Mouse (Mus musculus) fibroblast of lung, adult 2 months (primary cell): Measurements from ENCODE around the gene Neurl4.

Experiments
- DNase-seq: peaks from one replicate; pipeline ENCODE4 v3.0.0-alpha.2; 2011; ENCODE audit warnings: low read depth

The Neurl4 gene

GRCm38 (mm10) chr11:69881787-69882670 is 18.8 kb upstream of the Neurl4 start:
- DNase-seq = no peak

GRCm38 (mm10) chr11:69883066-69883465 is 17.8 kb upstream of the Neurl4 start:
- no peak for DNase-seq

GRCm38 (mm10) chr11:69883527-69884151 is 17.2 kb upstream of the Neurl4 start:
- DNase-seq = no peak

DNA sequence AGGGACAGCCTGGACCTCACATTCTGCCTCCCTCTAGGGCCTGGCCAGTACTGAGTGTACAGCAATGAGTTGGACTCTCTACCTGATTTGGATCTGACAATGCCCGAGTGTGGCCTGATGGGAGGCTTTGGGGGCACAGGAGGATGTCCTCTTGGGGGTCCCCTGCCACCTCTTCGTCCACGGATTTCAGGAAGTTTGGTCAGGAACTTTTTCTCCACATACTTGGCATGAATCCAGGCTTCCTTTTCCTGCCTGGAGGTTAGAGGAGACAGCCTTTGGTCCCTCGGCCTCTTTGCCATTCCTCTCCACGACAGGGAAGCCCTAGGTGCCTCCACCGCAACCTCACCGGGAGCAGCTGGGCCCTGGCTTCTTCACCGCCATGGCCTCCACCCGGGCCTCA is 16.6 kb upstream of the Neurl4 start:
- no peak for DNase-seq

- DNase-seq = no peak
Measured at GRCm38 (mm10) chr11:69884663-69885062, 16.2 kb upstream of the Neurl4 start.

DNA sequence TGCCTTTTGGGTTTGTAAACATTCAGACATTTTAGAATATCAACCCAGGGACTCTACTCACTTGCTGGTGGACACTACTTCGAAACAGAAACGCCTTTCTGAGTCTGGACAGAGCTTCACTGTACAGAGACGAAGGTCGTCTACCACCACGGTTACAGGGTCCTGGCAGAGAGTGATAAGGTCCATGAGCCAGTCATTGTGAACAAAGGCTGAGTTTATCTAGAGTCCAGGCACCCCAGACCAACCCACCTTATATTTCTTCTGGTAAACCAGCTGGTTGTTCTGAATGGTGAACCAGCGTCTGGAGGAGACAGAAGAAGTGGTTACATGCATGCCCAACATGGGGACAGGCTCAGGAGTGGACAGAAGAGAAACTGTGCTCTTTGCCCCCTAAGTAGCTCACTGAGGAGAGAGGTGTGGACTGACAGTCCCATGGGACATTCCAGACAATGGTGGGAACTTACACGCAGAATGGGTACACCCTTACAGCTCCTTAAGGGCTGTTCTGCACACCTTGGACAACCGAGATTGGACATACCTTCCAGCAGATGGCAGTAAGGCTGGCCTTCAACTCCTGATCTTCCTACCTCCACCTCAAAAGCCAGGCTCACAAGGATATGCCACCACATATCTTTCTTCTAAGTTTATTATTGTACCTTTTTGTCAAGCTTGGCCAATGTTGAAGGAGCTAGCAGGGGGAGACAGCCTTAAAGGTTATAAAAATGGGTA is 13.8 kb upstream of the Neurl4 start:
- no peak for DNase-seq

GRCm38 (mm10) chr11:69891482-69891881 is 9.4 kb upstream of the Neurl4 start:
- DNase-seq = no peak

GRCm38 (mm10) chr11:69894671-69895070 is 6.2 kb upstream of the Neurl4 start:
- no peak for DNase-seq

GRCm38 (mm10) chr11:69895291-69895690 is 5.6 kb upstream of the Neurl4 start, which contains the start of gene Acap1:
Gene Acap1 (minus strand): TSS chr11:69895539.
- no peak for DNase-seq

- no peak for DNase-seq
Measured at GRCm38 (mm10) chr11:69899870-69900269, 1.0 kb upstream of the Neurl4 start.

GRCm38 (mm10) chr11:69901406-69901846 is 554 bp downstream of the Neurl4 start:
- DNase-seq = peak; percentile 94

DNA sequence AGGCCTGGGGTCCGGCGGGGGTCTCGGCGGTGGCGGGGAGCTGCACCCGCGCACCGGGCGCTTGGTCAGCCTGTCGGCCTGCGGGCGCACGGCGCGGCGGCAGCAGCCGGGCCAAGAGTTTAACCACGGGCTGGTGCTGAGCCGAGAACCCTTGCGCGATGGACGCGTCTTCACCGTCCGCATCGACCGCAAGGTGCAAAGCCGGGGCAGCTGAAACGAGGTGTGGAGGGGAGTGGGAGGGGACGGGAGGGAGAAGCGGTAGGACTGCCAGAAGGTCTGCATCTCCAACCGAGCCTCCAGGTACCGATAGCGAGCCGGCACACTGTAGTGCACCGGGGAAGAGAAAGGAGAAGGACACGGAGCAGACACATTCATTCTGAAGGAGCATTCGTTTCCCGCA is 1.1 kb downstream of the Neurl4 start:
- DNase-seq = no peak

- DNase-seq = no peak
Measured at GRCm38 (mm10) chr11:69902972-69903371, 2.1 kb downstream of the Neurl4 start.

GRCm38 (mm10) chr11:69904311-69904710 is 3.4 kb downstream of the Neurl4 start:
- no peak for DNase-seq

- no peak for DNase-seq
Measured at GRCm38 (mm10) chr11:69908645-69909044, 7.8 kb downstream of the Neurl4 start.

DNA sequence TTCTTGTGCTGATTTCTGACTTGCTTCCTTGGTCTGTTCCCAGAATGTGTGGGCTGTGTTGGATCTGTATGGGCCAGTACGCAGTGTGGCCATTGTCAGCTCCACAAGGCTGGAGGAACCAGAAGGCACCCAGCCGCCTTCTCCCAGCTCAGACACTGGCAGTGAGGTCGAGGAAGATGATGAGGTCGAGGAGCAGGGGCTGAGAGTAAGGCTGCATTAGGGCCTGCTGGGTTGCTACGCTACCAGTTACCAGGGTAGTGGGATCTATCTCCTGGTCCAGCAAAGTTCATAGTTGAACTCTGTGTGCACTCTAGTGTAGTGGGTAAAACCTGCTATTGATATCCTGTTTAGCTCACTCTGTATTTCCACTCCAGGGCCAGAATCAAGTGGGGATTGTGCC is 8.3 kb downstream of the Neurl4 start:
- no peak for DNase-seq

DNA sequence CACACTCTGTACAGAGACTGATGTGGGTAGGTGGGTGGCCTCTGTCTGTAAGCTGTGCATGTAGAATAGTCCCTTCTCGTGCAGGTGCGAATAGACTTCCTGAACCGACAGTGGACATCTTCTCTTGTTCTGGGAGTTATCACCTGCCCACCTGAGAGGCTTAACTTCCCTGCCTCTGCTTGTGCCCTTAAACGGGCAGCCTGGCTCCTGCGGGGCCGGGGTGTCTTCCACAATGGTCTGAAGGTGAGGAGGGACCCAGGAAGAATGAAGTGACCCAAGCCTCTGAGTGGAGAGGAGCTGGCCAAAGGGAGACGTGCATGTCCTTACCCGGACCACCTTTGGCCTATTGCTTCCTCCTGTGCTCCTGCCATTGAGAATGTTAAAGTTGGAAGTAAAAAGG is 9.3 kb downstream of the Neurl4 start:
- no peak for DNase-seq

DNA sequence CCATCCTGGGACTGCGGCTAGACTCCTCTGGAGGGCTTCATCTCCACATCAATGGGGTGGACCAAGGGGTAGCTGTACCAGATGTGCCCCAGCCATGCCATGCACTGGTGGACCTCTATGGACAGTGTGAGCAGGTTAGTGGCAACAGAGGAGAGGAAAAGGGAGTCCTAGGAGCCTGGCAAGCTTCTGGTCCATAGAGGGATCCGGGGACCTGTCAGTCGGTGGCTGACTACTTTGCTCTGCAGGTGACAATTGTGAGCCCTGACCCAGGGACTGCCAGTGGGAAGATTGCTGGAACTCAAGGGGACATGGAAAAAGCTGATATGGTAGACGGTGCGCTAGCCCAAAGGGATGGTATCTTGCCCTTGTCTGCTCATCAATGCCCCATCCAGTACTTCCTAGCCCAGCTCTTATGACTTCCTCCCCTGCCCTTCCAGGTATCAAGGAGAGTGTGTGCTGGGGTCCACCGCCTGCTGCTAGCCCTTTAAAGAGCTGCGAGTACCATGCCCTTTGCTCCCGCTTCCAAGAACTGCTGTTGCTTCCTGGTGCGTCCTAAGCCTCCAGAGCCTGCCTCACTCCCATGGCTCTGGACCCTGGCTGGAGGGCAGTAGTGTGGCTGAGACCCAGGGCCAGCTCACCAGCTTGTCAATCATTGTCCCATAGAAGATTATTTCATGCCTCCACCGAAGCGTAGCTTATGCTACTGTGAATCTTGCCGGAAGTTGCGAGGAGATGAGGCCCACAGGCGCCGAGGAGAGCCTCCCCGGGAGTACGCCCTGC is 10.1 kb downstream of the Neurl4 start:
- no peak for DNase-seq

DNA sequence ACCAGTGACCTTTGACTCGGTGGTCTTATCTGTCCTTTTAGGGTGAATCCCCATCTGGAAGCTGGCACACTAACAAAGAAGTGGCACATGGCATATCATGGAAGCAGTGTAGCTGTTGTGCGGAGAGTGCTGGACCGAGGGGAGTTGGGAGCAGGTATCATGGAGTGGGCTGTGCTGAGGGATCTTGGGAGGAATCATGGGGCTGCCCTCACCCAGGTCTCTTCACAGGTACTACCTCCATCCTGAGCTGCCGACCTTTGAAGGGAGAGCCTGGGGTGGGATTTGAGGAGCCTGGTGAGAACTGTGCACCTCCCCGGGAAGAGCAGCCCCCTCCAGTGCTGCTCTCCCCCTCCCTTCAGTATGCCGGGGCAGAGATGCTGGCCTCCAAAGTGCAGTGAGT is 10.8 kb downstream of the Neurl4 start:
- no peak for DNase-seq

- DNase-seq = no peak
Measured at GRCm38 (mm10) chr11:69912716-69913530, 12.1 kb downstream of the Neurl4 start.
